Mouse (Mus musculus): Measurements from ENCODE around the gene Shc2. TPM values are rescaled to one million over a fixed set of nuclear protein-coding genes. Genes with fewer than 3 reads are reported as not detected.

The Shc2 gene
- polyA plus RNA-seq, 1 experiment: 2.7 TPM

DNA sequence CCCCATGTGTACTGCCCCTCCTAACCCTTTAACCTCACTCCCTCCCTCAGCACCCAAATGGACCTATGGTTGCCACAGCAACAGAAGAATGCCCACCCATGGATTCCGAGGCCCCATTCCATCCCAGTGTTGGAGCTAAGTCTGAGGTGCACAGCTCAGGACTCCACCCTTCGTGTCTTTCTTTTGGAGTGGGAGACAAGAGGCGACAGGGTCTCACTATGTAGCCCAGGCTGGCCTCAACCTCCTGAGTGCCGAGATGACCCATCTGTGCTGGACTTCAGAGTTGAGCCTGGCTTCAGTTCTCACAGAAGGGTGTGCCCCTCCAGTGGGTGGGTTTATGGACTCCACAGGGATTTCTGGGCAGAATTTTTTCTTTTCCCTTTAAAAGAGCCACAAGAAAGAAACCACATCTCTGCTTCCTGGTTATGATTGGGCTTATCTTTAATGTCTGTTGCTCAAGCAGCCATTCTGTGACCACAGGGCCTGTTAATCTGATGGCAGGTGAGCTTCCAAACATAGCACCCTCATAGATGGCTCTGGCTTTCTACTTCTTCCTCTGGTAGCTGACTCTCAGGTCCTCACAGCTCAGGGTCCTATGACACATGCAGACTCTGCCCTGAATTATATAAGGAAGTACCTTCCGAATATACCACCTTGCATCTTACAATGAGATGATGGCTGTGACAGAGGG, 50.5 kb downstream of the Shc2 start, which contains the start of gene Theg:
Gene Theg, minus strand, starts transcription at position 271 of the 691 bp plus-strand sequence.
- TF ChIP-seq CTCF (IDR thresholded peaks at IDR 0.05; ENCODE audit: insufficient read depth, low read length) (no peak), POLR2A (IDR thresholded peaks at IDR 0.05; ENCODE audit: borderline replicate concordance, extremely low read depth, low read depth, low read length) (no peak)
- Histone ChIP-seq H3K4me1 (ENCODE audit: control insufficient read depth, insufficient read depth, low read length) (no peaks in the 10 kb centered on the region), H3K4me3 (replicated peaks; ENCODE audit: extremely low read depth, low read depth, low read length) (no peak within 1 kb of the TSS)
- no peak for DNase-seq
- WGBS: 75% methylated on average over 5 of the region's 5 CpGs

DNA sequence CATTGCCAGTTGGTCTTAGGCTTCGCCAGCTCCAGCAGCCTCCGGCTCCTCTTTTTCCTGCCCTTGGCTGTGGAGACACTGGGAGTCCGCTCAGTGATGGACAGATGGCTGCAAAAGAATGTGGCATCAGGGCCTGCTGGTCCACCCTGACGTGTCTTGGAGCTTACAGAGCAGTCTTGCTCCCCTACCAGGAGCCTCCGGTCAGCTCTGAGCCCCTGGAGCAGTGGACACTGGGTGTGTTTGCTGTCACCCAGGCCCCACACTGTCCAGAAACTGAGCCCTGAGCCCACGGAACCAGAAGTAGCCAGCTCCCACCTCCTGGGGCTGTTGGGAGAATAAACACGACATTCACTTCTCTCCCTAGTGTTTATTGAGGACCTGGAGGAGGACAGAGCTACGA, 51.5 kb downstream of the Shc2 start:
- TF ChIP-seq POLR2A (IDR thresholded peaks at IDR 0.05; ENCODE audit: borderline replicate concordance, extremely low read depth, low read depth, low read length) (no peak), CTCF (IDR thresholded peaks at IDR 0.05; ENCODE audit: insufficient read depth, low read length) (no peak)
- H3K4me1 ChIP-seq (ENCODE audit: control insufficient read depth, insufficient read depth, low read length): no peaks in the 10 kb centered on the region
- WGBS: 64% methylated on average over 8 of the region's 8 CpGs
- no peak overlapping the region for H3K4me3 ChIP-seq (replicated peaks; ENCODE audit: extremely low read depth, low read depth, low read length)
- DNase-seq: no peak

DNA sequence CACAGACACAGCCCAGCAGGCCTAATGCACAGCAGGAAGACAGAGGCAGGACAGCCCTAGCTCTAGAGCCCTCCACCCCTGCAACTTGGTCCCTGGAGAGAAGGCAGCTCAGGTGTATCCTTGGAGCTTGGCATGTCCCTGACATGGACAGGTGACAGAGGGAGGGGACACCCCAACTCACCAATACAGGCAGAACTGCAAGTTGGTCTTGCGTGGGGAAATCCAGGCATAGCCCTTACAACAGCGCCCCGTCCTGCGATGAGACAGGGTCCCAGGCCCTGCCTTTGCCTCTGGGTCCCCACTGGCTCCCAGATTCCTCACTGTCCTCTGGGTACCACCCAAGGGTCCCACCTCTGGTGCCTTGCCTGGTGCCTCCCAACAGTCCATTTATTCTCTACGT, 52.0 kb downstream of the Shc2 start:
- Histone ChIP-seq H3K4me1 (ENCODE audit: control insufficient read depth, insufficient read depth, low read length) (no peaks in the 10 kb centered on the region), H3K4me3 (replicated peaks; ENCODE audit: extremely low read depth, low read depth, low read length) (no peak overlapping the region)
- TF ChIP-seq CTCF (IDR thresholded peaks at IDR 0.05; ENCODE audit: insufficient read depth, low read length): no peak
- TF ChIP-seq POLR2A (IDR thresholded peaks at IDR 0.05; ENCODE audit: borderline replicate concordance, extremely low read depth, low read depth, low read length): no peak
- 91% methylated on average over 5 of the region's 5 CpGs for WGBS
- no peak for DNase-seq

DNA sequence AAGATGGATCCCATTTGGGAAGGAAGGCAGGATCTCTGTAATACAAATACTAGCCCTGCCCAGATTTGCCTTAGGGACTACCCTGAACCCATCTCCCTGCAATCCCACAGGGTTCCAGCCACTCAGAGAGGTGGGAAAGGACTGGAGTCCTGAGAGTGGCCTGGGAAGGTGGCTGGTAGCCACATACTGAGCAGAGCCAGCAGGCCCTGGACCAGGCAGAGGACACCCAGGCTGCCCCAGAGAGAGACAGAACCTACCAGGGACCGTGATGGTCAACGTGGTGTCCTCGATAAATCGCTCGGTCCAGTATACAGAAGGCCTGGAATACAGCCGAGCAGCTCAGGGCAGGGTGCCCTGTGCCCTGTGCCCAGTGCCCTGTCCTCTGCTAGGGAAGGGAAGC, 52.6 kb downstream of the Shc2 start:
- Histone ChIP-seq H3K4me1 (ENCODE audit: control insufficient read depth, insufficient read depth, low read length) (no peaks in the 10 kb centered on the region), H3K4me3 (replicated peaks; ENCODE audit: extremely low read depth, low read depth, low read length) (no peak overlapping the region)
- TF ChIP-seq CTCF (IDR thresholded peaks at IDR 0.05; ENCODE audit: insufficient read depth, low read length): no peak
- TF ChIP-seq POLR2A (IDR thresholded peaks at IDR 0.05; ENCODE audit: borderline replicate concordance, extremely low read depth, low read depth, low read length): no peak
- WGBS: 84% methylated on average over 6 of the region's 6 CpGs
- DNase-seq: no peak

DNA sequence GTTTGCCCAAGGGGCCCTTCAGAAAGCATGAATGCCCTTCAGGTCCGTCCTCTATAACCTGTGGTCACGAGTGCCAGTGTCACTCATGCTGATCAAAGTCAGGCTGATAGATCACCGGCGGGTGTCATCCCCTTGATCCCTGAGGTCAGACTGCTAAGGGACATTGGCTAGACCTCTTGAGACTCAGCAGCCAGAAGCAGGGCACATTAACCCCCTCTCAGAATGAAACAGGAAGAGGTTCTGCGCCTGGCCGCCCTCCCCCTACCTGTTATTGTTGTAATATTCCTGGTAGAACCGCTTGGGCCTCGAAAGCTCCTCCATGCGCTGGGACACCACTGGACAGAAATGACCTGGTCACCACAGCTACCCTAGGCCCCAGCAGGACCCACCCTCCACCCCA, 53.3 kb downstream of the Shc2 start:
- TF ChIP-seq CTCF (IDR thresholded peaks at IDR 0.05; ENCODE audit: insufficient read depth, low read length) (no peak), POLR2A (IDR thresholded peaks at IDR 0.05; ENCODE audit: borderline replicate concordance, extremely low read depth, low read depth, low read length) (no peak)
- H3K4me3 ChIP-seq (replicated peaks; ENCODE audit: extremely low read depth, low read depth, low read length): no peak overlapping the region
- no peak for DNase-seq
- 53% methylated on average over 9 of the region's 9 CpGs for WGBS
- no peaks in the 10 kb centered on the region for H3K4me1 ChIP-seq (ENCODE audit: control insufficient read depth, insufficient read depth, low read length)

DNA sequence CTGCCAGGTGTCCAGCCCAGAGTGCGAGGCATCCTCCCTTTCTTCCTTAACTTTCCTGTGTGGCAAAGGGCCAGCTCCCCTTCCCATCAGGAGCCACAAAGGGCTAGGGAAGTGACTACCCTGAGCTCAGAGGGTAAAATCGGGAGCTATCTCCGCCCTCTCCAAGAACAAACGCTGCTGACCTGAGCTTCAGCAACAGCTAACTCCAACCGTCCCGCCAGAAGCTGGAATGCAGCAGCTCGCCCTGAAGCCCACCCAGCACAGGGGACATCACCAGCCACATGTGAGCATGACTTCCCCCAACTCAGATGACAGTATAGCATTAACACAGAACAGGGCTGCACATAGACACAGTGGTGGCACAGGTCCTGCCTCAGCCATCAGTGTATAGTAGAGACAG, 53.7 kb downstream of the Shc2 start:
- 38% methylated on average over 7 of the region's 7 CpGs for WGBS
- DNase-seq: no peak
- no peak for TF ChIP-seq CTCF (IDR thresholded peaks at IDR 0.05; ENCODE audit: insufficient read depth, low read length)
- TF ChIP-seq POLR2A (IDR thresholded peaks at IDR 0.05; ENCODE audit: borderline replicate concordance, extremely low read depth, low read depth, low read length): no peak
- no peaks in the 10 kb centered on the region for H3K4me1 ChIP-seq (ENCODE audit: control insufficient read depth, insufficient read depth, low read length)
- H3K4me3 ChIP-seq (replicated peaks; ENCODE audit: extremely low read depth, low read depth, low read length): no peak overlapping the region

DNA sequence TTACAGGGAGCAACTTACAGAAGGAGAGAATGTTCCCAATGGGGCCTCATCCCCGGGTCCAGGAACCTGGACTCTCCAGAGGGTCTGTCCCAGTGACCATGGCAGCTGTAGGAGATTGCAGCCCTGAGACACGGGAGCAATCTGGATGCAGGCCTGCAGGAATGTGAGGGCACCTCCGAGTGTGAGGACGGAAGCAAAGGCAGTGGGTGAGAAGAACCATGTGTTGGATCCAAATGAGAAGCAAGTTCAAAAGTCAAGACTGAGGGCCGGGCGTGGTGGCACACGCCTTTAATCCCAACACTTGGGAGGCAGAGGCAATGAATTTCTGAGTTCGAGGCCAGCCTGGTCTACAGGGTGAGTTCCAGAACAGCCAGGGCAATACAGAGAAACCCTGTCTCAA, 56.2 kb downstream of the Shc2 start:
- 87% methylated on average over 8 of the region's 8 CpGs for WGBS
- no peak for DNase-seq
- H3K4me3 ChIP-seq (replicated peaks; ENCODE audit: extremely low read depth, low read depth, low read length): no peak overlapping the region
- TF ChIP-seq CTCF (IDR thresholded peaks at IDR 0.05; ENCODE audit: insufficient read depth, low read length): no peak
- TF ChIP-seq POLR2A (IDR thresholded peaks at IDR 0.05; ENCODE audit: borderline replicate concordance, extremely low read depth, low read depth, low read length): no peak
- H3K4me1 ChIP-seq (ENCODE audit: control insufficient read depth, insufficient read depth, low read length): no peaks in the 10 kb centered on the region

DNA sequence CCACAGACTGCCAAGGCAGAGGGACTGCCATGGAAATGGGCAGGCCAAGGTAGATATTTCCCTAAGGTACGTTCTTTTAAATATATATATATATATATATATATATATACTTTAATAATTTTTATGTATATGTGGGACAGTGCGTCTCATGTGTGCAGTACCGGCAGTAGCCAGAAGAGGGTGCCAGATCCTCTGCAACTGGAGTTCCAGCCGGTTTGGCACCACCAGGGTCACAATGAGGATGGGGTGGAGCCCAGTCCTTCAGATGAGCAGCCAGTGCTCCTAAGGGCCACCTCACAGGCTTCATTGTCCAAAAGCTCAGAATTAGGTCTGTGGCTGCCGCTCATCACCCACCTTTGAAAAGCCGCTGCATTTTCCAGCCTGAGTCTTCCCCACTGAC, 56.9 kb downstream of the Shc2 start:
- Histone ChIP-seq H3K4me1 (ENCODE audit: control insufficient read depth, insufficient read depth, low read length) (no peaks in the 10 kb centered on the region), H3K4me3 (replicated peaks; ENCODE audit: extremely low read depth, low read depth, low read length) (no peak overlapping the region)
- WGBS: 47% methylated on average over 6 of the region's 6 CpGs
- TF ChIP-seq CTCF (IDR thresholded peaks at IDR 0.05; ENCODE audit: insufficient read depth, low read length) (peak; percentile 37; the same call in 1 of the 2 replicates), POLR2A (IDR thresholded peaks at IDR 0.05; ENCODE audit: borderline replicate concordance, extremely low read depth, low read depth, low read length) (no peak)
- no peak for DNase-seq

DNA sequence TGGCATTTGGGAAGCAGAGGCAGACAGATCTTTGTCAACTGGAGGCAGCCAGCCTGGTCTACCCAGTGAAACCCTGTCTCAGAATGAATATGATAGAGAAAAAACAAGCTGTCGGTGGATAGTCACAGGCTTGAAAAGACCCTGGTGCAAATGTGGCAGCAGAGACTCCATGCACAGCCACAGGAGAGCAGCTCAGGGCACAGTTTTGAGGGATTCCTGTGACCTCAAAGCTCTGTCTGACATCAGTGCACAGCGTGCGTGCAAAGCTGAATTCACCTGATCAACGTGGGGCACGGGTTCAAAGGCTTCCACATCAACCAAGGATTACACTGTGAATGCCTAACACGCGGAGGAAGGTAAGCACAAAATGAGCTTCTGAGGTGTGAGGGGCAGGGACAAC, 57.4 kb downstream of the Shc2 start:
- no peak for DNase-seq
- H3K4me3 ChIP-seq (replicated peaks; ENCODE audit: extremely low read depth, low read depth, low read length): no peak overlapping the region
- H3K4me1 ChIP-seq (ENCODE audit: control insufficient read depth, insufficient read depth, low read length): no peaks in the 10 kb centered on the region
- 69% methylated on average over 7 of the region's 7 CpGs for WGBS
- TF ChIP-seq CTCF (IDR thresholded peaks at IDR 0.05; ENCODE audit: insufficient read depth, low read length) (no peak), POLR2A (IDR thresholded peaks at IDR 0.05; ENCODE audit: borderline replicate concordance, extremely low read depth, low read depth, low read length) (no peak)

DNA sequence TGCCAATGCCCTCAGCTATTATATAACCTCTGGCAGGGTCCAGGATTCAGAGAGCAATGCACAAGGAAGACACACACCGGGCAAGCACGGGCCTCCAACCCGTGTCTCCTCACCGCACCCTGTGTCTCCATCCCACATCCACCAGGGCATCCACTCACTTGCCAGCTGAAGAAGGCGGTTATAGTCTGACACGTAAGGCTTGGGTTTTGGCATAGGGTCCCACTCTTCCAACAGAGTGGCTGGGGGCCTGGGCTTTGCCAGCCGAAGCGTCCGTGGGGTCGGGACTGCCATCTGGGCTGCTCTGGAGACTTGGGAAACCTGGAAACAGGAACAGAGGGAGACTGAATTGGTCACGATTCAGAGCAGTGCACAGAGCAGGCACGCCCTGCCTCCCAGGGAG, 57.9 kb downstream of the Shc2 start:
- DNase-seq: no peak
- TF ChIP-seq POLR2A (IDR thresholded peaks at IDR 0.05; ENCODE audit: borderline replicate concordance, extremely low read depth, low read depth, low read length) (no peak), CTCF (IDR thresholded peaks at IDR 0.05; ENCODE audit: insufficient read depth, low read length) (no peak)
- H3K4me3 ChIP-seq (replicated peaks; ENCODE audit: extremely low read depth, low read depth, low read length): no peak overlapping the region
- WGBS: 83% methylated on average over 12 of the region's 12 CpGs
- H3K4me1 ChIP-seq (ENCODE audit: control insufficient read depth, insufficient read depth, low read length): no peaks in the 10 kb centered on the region
